Mouse (Mus musculus): ENCODE measurements at regions not wholly inside any gene's neighbourhood (a gene's known extent, or its start where the extent isn't known, plus 50 kb on each side); places are given as distances from the start of the nearest gene placed in this dataset.

GRCm38 (mm10) chr8:28559881-28560280 is 1112.4 kb downstream of the Poteg start:
- no peak for TF ChIP-seq CTCF (IDR thresholded peaks at IDR 0.05; ENCODE audit: extremely low read depth, insufficient read depth, low read length)
- no peak for TF ChIP-seq POLR2A (IDR thresholded peaks at IDR 0.05; ENCODE audit: extremely low read depth, insufficient read depth, low read length)
- Histone ChIP-seq H3K4me1 (ENCODE audit: control insufficient read depth, insufficient read depth, low read length) (no peaks in the 10 kb centered on the region), H3K27ac (ENCODE audit: insufficient read depth, low read length) (no peak overlapping the region), H3K4me3 (ENCODE audit: insufficient read depth, low read length) (no peak overlapping the region)

- Histone ChIP-seq H3K4me1 (ENCODE audit: control insufficient read depth, insufficient read depth, low read length) (no peaks in the 10 kb centered on the region; the same call in 1 of the 2 replicates), H3K27ac (ENCODE audit: insufficient read depth, low read length) (no peak overlapping the region), H3K4me3 (ENCODE audit: insufficient read depth, low read length) (no peak overlapping the region)
- TF ChIP-seq CTCF (IDR thresholded peaks at IDR 0.05; ENCODE audit: extremely low read depth, insufficient read depth, low read length) (peak; percentile 49), POLR2A (IDR thresholded peaks at IDR 0.05; ENCODE audit: extremely low read depth, insufficient read depth, low read length) (no peak)
Measured at GRCm38 (mm10) chr8:28579250-28579651, 1131.8 kb downstream of the Poteg start.

GRCm38 (mm10) chr8:28580821-28581220 is 1133.4 kb downstream of the Poteg start:
- Histone ChIP-seq H3K4me3 (ENCODE audit: insufficient read depth, low read length) (no peak overlapping the region), H3K4me1 (ENCODE audit: control insufficient read depth, insufficient read depth, low read length) (no peaks in the 10 kb centered on the region; the same call in 1 of the 2 replicates), H3K27ac (ENCODE audit: insufficient read depth, low read length) (no peak overlapping the region)
- no peak for TF ChIP-seq POLR2A (IDR thresholded peaks at IDR 0.05; ENCODE audit: extremely low read depth, insufficient read depth, low read length)
- TF ChIP-seq CTCF (IDR thresholded peaks at IDR 0.05; ENCODE audit: extremely low read depth, insufficient read depth, low read length), result no peak

- TF ChIP-seq POLR2A (IDR thresholded peaks at IDR 0.05; ENCODE audit: extremely low read depth, insufficient read depth, low read length) (no peak), CTCF (IDR thresholded peaks at IDR 0.05; ENCODE audit: extremely low read depth, insufficient read depth, low read length) (no peak)
- no peaks in the 10 kb centered on the region for H3K4me1 ChIP-seq (ENCODE audit: control insufficient read depth, insufficient read depth, low read length)
- H3K4me3 ChIP-seq (ENCODE audit: insufficient read depth, low read length), result no peak overlapping the region
- H3K27ac ChIP-seq (ENCODE audit: insufficient read depth, low read length), result no peak overlapping the region
Measured at GRCm38 (mm10) chr8:28589999-28590398, 1142.5 kb downstream of the Poteg start.

GRCm38 (mm10) chr8:28593238-28593637 is 1145.8 kb downstream of the Poteg start:
- no peak overlapping the region for H3K27ac ChIP-seq (ENCODE audit: insufficient read depth, low read length)
- H3K4me1 ChIP-seq (ENCODE audit: control insufficient read depth, insufficient read depth, low read length), result no peaks in the 10 kb centered on the region
- TF ChIP-seq POLR2A (IDR thresholded peaks at IDR 0.05; ENCODE audit: extremely low read depth, insufficient read depth, low read length) (no peak), CTCF (IDR thresholded peaks at IDR 0.05; ENCODE audit: extremely low read depth, insufficient read depth, low read length) (no peak)
- H3K4me3 ChIP-seq (ENCODE audit: insufficient read depth, low read length), result no peak overlapping the region

GRCm38 (mm10) chr8:28594191-28594590 is 1146.7 kb downstream of the Poteg start:
- H3K27ac ChIP-seq (ENCODE audit: insufficient read depth, low read length), result no peak overlapping the region
- no peak for TF ChIP-seq CTCF (IDR thresholded peaks at IDR 0.05; ENCODE audit: extremely low read depth, insufficient read depth, low read length)
- TF ChIP-seq POLR2A (IDR thresholded peaks at IDR 0.05; ENCODE audit: extremely low read depth, insufficient read depth, low read length), result no peak
- H3K4me1 ChIP-seq (ENCODE audit: control insufficient read depth, insufficient read depth, low read length), result no peaks in the 10 kb centered on the region
- no peak overlapping the region for H3K4me3 ChIP-seq (ENCODE audit: insufficient read depth, low read length)

- Histone ChIP-seq H3K4me1 (ENCODE audit: control insufficient read depth, insufficient read depth, low read length) (no peaks in the 10 kb centered on the region), H3K27ac (ENCODE audit: insufficient read depth, low read length) (no peak overlapping the region), H3K4me3 (ENCODE audit: insufficient read depth, low read length) (no peak overlapping the region)
- no peak for TF ChIP-seq POLR2A (IDR thresholded peaks at IDR 0.05; ENCODE audit: extremely low read depth, insufficient read depth, low read length)
- TF ChIP-seq CTCF (IDR thresholded peaks at IDR 0.05; ENCODE audit: extremely low read depth, insufficient read depth, low read length), result no peak
Measured at GRCm38 (mm10) chr8:28594606-28595005, 1147.1 kb downstream of the Poteg start.

GRCm38 (mm10) chr8:28595880-28596279 is 1148.4 kb downstream of the Poteg start:
- no peak overlapping the region for H3K27ac ChIP-seq (ENCODE audit: insufficient read depth, low read length)
- no peaks in the 10 kb centered on the region for H3K4me1 ChIP-seq (ENCODE audit: control insufficient read depth, insufficient read depth, low read length)
- H3K4me3 ChIP-seq (ENCODE audit: insufficient read depth, low read length), result no peak overlapping the region
- TF ChIP-seq CTCF (IDR thresholded peaks at IDR 0.05; ENCODE audit: extremely low read depth, insufficient read depth, low read length) (no peak), POLR2A (IDR thresholded peaks at IDR 0.05; ENCODE audit: extremely low read depth, insufficient read depth, low read length) (no peak)

Measured in cortical plate, adult 2 months (tissue).